Mouse (Mus musculus): ENCODE measurements around the gene Dach1.

GRCm38 (mm10) chr14:98072647-98073420 lies 96.7 kb downstream of the Dach1 start:
- TF ChIP-seq CTCF (IDR thresholded peaks at IDR 0.05 in 2 of 3, conservative IDR thresholded peaks at IDR 0.05 in 1 of 3; ENCODE audit: control insufficient read depth in 1 of 3, insufficient read depth in 1 of 3, low read depth in 2 of 3, low read length in 3 of 3, poor library complexity in 1 of 3, severe bottlenecking in 1 of 3) (no peak), JUND (IDR thresholded peaks at IDR 0.05; ENCODE audit: low read depth, low read length) (no peak), TCF12 (IDR thresholded peaks at IDR 0.05; ENCODE audit: low read depth, low read length) (no peak), USF1 (IDR thresholded peaks at IDR 0.05; ENCODE audit: low read depth, low read length) (no peak), ZKSCAN1 (IDR thresholded peaks at IDR 0.05; ENCODE audit: low read depth, low read length) (no peak)

All from MEL (cell line).